Mouse (Mus musculus) fibroblast of lung, adult 2 months (primary cell): ENCODE data around the gene Slc46a1.

Source experiments
- DNase-seq: peaks from one replicate; pipeline ENCODE4 v3.0.0-alpha.2; 2011; ENCODE audit warnings: low read depth

Slc46a1 gene

DNA sequence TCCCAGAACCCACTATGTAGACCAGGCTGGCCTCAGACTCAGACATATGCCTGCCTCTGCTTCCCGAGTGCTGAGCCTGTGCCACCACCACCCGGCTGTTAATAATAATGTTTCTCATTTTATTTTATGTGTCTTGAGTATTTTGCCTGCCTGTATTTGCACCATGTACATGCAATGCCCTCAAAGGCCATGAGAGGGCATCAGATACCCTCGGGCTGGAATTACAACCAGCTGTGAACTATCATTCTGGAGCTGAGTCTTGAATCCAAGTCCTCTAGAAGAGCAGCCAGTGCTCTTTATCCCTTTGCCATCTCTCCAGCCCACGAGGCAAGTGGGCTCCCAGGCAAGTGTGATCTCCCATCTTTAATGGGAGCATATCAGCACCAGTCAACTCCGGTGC is 10.2 kb upstream of the Slc46a1 start:
- no peak for DNase-seq

GRCm38 (mm10) chr11:78458740-78459139 is 6.8 kb upstream of the Slc46a1 start:
- no peak for DNase-seq

DNA sequence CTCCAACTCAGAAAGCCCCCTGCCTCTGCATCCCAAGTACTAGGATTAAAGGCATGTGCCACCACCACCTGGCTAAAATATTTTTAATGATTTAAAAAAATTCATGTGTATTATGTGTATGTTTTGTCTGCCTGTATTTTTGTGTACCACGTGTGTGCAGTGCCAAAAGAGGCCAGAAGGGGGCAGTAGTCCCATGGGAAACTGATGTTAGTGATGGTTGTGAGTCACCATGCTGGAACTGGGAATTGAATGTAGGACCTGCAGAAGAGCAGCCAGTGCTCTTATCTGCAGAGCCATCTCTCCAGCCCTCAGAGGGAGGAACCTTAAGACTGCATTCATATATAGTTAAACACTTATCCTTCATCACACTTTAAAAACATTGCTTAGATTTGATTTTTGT is 3.6 kb upstream of the Slc46a1 start:
- DNase-seq, result no peak

DNA sequence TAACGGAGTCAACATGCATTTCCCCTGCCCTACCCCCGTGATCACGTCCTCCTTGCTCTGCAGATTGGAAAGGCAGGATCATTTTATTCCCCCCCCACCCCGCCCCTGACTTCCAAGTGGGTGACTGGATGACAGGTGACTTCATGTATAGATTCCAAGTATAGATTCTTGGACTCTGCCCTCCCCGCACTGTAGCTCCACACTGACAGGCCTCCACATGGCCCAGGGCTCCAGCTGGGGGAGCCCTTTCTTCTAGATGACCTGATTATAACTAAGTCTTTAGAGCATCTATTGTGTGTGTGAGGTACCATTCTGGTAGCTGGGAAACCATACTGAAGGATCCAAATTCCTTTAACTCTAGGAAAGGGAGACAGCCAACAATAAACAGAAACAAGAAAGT is 2.8 kb upstream of the Slc46a1 start:
- DNase-seq, result no peak

GRCm38 (mm10) chr11:78463286-78464036 is 2.0 kb upstream of the Slc46a1 start:
- no peak for DNase-seq

DNA sequence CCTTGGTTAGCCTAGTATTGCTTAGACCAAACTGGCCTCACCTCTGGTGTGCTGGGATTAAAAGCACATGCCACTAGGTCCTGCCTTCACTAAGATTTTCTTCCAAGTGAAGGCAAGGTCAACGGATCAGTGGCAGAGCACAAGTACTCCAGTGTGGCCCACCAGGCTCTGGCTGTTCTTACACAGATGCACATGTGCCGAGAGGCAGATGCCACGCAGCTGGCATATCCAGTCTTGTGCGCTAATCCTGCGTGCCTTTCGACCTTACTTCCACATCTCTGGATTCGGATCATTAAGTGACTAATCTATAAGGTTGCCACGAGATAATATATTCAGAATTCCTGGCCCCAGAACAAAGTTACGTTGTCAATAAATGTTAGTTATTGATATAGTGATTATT is 381 bp upstream of the Slc46a1 start:
- no peak for DNase-seq

GRCm38 (mm10) chr11:78466242-78466912 is 880 bp downstream of the Slc46a1 start:
- no peak for DNase-seq

- no peak for DNase-seq
Measured at GRCm38 (mm10) chr11:78467515-78467914, 2.0 kb downstream of the Slc46a1 start.

GRCm38 (mm10) chr11:78467932-78468331 is 2.4 kb downstream of the Slc46a1 start:
- DNase-seq, result no peak

- DNase-seq, result no peak
Measured at GRCm38 (mm10) chr11:78471326-78472103, 6.0 kb downstream of the Slc46a1 start.

DNA sequence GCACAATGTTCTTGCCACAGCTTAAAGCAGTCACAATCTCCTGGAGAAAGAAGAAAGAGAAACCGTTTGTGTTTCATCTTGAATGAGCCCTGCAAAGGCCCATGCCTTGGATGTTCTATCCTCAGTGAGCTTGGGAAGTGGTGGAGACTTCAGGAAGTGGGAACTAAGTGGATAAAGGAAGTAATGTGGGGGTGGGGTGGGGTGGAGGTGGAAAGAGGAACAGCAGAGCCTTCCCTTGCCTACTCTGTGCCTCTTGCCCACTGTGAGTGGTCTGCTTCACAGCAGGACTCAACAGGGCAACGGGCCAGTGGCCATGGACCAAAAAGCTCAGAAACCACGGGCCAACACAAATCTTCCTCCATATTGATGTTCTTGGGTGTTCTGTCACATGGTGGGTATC is 9.8 kb downstream of the Slc46a1 start:
- DNase-seq, result no peak

GRCm38 (mm10) chr11:78483639-78484038 is 18.1 kb downstream of the Slc46a1 start:
- DNase-seq, result no peak

DNA sequence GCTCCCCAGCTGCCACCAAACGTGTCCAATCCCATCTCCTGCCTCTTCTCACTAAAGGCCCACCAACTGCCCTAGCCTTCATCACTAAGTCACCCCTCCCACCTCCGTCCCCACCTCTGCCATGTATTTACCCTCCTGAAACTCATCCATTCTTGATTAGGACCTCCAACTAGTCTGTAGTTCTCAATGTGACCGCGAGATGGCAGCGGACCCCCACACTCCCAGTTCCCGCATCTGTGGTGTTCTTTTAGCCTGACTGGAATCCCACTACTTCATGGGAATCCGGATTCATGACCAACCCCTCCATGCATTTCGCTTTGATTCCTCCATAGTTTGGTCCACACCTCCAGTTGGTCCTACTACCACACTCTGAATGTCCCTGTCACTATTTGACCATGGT is 22.7 kb downstream of the Slc46a1 start:
- no peak for DNase-seq

GRCm38 (mm10) chr11:78490781-78491241 is 25.3 kb downstream of the Slc46a1 start:
- no peak for DNase-seq

- no peak for DNase-seq
Measured at GRCm38 (mm10) chr11:78495904-78496303, 30.4 kb downstream of the Slc46a1 start.

DNA sequence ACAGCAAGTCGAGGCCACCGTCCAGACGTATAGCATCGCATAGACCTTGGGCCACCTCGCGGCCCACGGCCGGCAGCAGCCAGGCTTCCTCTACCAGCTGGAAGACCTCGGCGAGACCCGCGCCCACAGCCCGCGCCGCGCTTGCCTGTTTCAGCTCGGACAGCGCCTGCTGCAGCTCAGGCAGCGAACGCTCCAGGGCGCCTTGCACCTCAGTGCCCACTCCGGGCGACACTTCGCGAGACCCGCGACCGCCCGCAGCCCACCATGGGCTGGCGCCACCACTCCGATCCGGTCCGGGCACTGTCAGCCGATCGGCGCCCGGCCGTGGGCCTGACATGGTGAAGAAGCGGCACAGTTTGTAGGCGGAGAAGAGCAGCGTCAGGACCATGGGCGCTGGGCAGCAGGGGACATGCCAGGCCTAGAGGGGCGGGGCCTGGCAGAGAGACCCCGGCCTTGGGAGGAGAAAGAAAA is 31.6 kb downstream of the Slc46a1 start:
- DNase-seq, result no peak

GRCm38 (mm10) chr11:78497544-78498522 is 32.3 kb downstream of the Slc46a1 start, which contains the start of gene Sarm1:
Gene Sarm1, minus strand, starts transcription at chr11:78497754.
- DNase-seq, result peak; percentile 75

GRCm38 (mm10) chr11:78499004-78499403 is 33.5 kb downstream of the Slc46a1 start, which contains the start of gene Vtn:
Gene Vtn, plus strand, starts transcription at chr11:78499091.
- DNase-seq, result no peak

GRCm38 (mm10) chr11:78499543-78499942 is 34.0 kb downstream of the Slc46a1 start:
- DNase-seq, result no peak

DNA sequence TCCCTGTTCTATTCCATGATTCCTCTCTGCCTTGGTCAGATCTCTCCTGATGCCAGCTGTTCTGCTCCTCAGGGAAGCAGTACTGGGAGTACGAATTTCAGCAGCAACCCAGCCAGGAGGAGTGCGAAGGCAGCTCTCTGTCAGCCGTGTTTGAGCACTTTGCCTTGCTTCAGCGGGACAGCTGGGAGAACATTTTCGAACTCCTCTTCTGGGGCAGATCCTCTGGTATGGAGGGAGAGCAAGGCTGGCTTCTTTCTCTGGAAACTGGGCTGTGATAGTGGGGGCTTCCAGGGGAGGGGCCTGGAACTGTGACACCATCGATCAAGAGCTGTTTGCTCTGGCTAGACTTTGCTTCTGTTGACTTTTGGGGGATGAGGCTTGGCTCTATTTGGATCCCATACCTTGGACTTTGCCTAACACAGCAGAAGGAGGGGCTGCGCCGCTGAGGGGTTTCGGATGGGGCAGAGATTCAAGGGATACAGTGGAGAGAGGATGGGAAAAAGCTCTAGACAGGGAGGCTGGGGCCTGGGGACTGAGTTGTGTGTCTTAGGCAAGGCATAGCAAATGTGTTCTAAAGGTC is 35.2 kb downstream of the Slc46a1 start:
- no peak for DNase-seq

DNA sequence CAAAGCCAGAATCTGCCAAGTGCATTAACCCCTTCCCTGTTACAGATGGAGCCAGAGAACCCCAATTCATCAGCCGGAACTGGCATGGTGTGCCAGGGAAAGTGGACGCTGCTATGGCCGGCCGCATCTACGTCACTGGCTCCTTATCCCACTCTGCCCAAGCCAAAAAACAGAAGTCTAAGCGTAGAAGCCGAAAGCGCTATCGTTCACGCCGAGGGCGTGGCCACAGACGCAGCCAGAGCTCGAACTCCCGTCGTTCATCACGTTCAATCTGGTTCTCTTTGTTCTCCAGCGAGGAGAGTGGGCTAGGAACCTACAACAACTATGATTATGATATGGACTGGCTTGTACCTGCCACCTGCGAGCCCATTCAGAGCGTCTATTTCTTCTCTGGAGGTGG is 36.0 kb downstream of the Slc46a1 start:
- DNase-seq, result no peak
